Mouse (Mus musculus): ENCODE results near the gene Ugt2b1. TPM values are rescaled to one million over a fixed set of nuclear protein-coding genes. Genes with fewer than 3 reads are reported as not detected.

Gene Ugt2b1
- polyA plus RNA-seq, 1 experiment from 2014 or later: not detected

DNA sequence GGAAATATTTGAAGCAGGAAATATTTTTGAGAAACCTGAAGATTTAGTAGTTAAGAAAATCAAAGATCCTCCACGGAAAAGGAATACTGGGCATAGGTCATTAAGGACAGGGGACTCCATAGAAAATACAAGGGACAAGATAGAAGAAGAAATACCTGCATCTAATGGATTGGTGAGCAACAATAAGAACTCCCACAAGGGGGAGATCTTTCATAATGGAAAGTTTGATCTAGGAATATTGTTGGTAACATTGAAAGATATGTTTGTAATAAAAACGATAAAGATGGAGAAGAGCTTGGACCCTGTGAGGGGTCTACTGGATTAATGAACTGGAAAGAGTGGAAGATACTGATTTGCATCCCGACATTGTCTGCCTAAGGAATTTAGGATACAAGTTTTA, 39.7 kb downstream of the Ugt2b1 start:
- DNase-seq (ENCODE audit: low spot score): no peak
- H3K4me1 ChIP-seq: no peaks in the 10 kb centered on the region
- no peak overlapping the region for H3K27ac ChIP-seq
- WGBS: 37% methylated on average over 3 of the region's 3 CpGs
- H3K9me3 ChIP-seq: no peaks in the 10 kb centered on the region
- H3K4me3 ChIP-seq: no peak overlapping the region
- H3K36me3 ChIP-seq: no peaks in the 10 kb centered on the region
- H3K27me3 ChIP-seq (ENCODE audit: insufficient read depth, poor library complexity, severe bottlenecking): no peaks in the 10 kb centered on the region

DNA sequence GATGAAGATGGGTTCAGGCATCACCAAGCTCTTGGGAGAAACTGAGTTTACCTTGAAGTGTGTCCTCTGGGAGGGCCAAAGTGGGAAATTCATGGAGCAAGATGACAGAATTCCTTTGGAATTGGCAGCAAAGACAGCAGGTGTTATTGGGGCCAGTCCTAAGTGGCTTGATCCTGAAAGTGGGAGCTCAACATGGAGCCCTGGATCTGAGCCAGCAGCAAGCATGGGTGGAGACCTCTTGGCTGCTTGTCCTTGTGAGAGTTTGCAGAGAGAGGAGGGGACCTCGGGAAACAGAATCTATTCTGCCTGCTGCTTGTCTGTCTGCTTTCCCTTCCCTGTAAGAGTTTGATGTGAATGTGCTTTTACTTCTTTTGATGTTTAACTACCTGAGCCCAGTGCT, 54.5 kb downstream of the Ugt2b1 start:
- H3K36me3 ChIP-seq: no peaks in the 10 kb centered on the region
- H3K4me1 ChIP-seq: no peaks in the 10 kb centered on the region
- no peak overlapping the region for H3K27ac ChIP-seq
- WGBS: 50% methylated on average over 1 of the region's 1 CpGs
- no peak overlapping the region for H3K4me3 ChIP-seq
- H3K27me3 ChIP-seq (ENCODE audit: insufficient read depth, poor library complexity, severe bottlenecking): no peaks in the 10 kb centered on the region
- no peaks in the 10 kb centered on the region for H3K9me3 ChIP-seq
- DNase-seq (ENCODE audit: low spot score): no peak

Other genes with a start within 250 kb of the Ugt2b1 start
- gene Tmprss11e, start 180.7 kb downstream of the Ugt2b1 start, polyA plus RNA-seq (2016; fragmentation: Nextera tagmentation; extraction: Ambion mirVana): not detected in 2 replicates
- gene Ythdc1, start 122.3 kb downstream of the Ugt2b1 start, polyA plus RNA-seq (2016; fragmentation: Nextera tagmentation; extraction: Ambion mirVana): 23.9 and 34.1 TPM in 2 replicates
- gene Ugt2b34, start 19.6 kb downstream of the Ugt2b1 start, polyA plus RNA-seq (2016; fragmentation: Nextera tagmentation; extraction: Ambion mirVana): 0.06 and 2.2 TPM in 2 replicates
- not detected in 2 replicates for gene Ugt2b35, start 74.3 kb upstream of the Ugt2b1 start, polyA plus RNA-seq (2016; fragmentation: Nextera tagmentation; extraction: Ambion mirVana)
- 0.18 TPM in 1 of 2 replicates, not detected in the other for gene Ugt2b36, start 166.0 kb upstream of the Ugt2b1 start, polyA plus RNA-seq (2016; fragmentation: Nextera tagmentation; extraction: Ambion mirVana)
- 0.25 TPM in 1 of 2 replicates, not detected in the other for gene Ugt2b5, start 213.8 kb upstream of the Ugt2b1 start, polyA plus RNA-seq (2016; fragmentation: Nextera tagmentation; extraction: Ambion mirVana)